Mouse (Mus musculus) bone marrow, adult 2 months (tissue): ENCODE results near the gene Sdccag8.

ENCODE experiments used
- CTCF ChIP-seq: fragments of 200-500 bp; IDR thresholded peaks from 2 replicates; pipeline ENCODE4 v1.5.1; 2011; ENCODE audit warnings: low read length, control low read depth; ENCODE audit not compliant: control insufficient read depth, insufficient read depth
- POLR2A ChIP-seq: fragments of 200-500 bp; IDR thresholded peaks from 2 replicates; pipeline ENCODE4 v1.6.1; 2011; ENCODE audit warnings: low read depth, mild to moderate bottlenecking, control low read depth, low read length, borderline replicate concordance; ENCODE audit not compliant: control insufficient read depth

DNA sequence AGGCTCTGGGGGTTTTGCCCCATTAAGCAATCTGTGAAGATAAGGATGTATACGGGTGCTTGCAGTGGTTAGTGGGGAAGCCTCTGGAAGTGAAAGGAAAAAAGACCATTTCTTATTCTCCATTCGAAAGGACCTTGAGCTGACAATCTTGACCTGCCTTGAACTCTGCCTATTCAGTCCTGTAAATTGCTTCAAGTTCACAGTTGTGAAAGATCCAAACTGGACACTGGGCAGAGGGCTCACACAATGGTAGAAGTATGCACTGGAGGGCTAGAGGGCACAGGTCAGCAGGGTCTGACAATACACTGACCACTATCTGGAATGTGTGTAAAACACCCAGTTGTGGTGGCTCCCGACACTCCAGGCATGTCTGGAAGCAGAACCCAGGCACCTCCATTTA is 198.3 kb downstream of the Sdccag8 start:
- TF ChIP-seq CTCF (no peak), POLR2A (no peak)
